Mouse (Mus musculus): ENCODE results near the gene Atn1. TPM values are rescaled to one million over a fixed set of nuclear protein-coding genes. Genes with fewer than 3 reads are reported as not detected.
A peak's percentile ranks its signal among the peaks of the same experiment; 100 is the strongest.

Atn1 gene
- polyA plus RNA-seq, 1 experiment from 2014 or later = 1.5 TPM

DNA sequence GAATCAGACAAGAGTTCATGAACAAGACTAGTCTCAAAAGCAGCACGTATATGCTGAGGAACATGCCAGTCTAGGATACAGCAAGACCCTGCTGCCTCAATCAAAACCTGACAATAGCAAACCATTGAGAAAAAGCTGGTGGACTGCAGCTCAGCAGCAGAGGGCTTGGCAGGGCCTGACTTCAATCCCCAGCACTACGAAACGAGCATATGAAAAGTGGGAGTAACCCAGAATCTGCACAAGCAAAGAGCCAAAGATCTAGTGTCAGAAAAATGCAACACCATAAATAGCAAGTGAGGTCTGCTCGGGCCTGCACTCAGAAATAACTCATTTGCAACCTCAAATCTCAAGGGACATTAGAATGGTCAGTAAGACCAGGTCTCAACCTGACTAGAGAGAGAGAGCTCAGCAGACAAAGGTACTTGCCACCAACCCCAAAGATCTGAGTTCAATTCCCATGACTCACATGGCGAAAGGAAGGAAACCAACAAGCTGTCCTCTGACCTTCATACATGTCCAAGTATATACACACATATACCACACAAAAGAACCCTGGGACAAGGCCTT, 50.2 kb downstream of the Atn1 start:
- H3K9me3 ChIP-seq (replicated peaks) = no peaks in the 10 kb centered on the region
- no peak for DNase-seq
- WGBS (ENCODE audit: insufficient replicate concordance) = 79% methylated on average over 5 of the region's 5 CpGs
- no peaks in the 10 kb centered on the region for H3K27me3 ChIP-seq
- H3K4me2 ChIP-seq = no peak overlapping the region
- H3K4me3 ChIP-seq (replicated peaks) = no peak overlapping the region
- no peak for ATAC-seq (ENCODE audit: low read depth)
- no peak overlapping the region for H3K27ac ChIP-seq
- H3K9ac ChIP-seq = no peak overlapping the region
- H3K36me3 ChIP-seq = peaks cover 89% of the 10 kb centered on the region
- peaks cover 31% of the 10 kb centered on the region for H3K4me1 ChIP-seq (replicated peaks)

GRCm38 (mm10) chr6:124704417-124704816, 51.9 kb downstream of the Atn1 start:
- H3K27ac ChIP-seq = no peak overlapping the region
- H3K9ac ChIP-seq = no peak overlapping the region
- peaks cover 27% of the 10 kb centered on the region for H3K4me1 ChIP-seq (replicated peaks)
- no peak overlapping the region for H3K4me2 ChIP-seq
- WGBS (ENCODE audit: insufficient replicate concordance) = 88% methylated on average over 2 of the region's 2 CpGs
- no peak overlapping the region for H3K4me3 ChIP-seq (replicated peaks)
- DNase-seq (no peak), ATAC-seq (ENCODE audit: low read depth) (no peak)
- H3K36me3 ChIP-seq = peaks cover 99% of the 10 kb centered on the region
- no peaks in the 10 kb centered on the region for H3K9me3 ChIP-seq (replicated peaks)
- no peaks in the 10 kb centered on the region for H3K27me3 ChIP-seq

DNA sequence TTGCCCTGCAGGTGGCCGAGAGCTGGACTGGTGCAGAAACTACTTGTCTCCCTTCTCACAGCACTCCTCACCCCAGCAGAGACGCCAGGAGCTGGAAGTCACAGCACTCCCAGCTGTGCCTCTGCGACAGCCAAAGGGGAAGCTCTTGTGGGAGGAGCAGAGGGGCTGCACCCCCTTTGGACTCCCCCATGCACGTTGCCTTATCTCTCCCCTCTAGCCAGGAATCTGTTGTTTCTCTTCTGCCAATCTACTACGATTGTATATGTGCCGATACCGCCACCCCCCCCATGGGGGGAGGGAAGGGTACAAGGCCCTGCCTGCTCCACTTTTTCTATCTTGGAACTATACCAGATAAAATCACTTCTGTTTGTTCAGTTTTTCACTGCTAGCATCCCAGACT, 52.5 kb downstream of the Atn1 start:
- Histone ChIP-seq H3K36me3 (peaks cover 99% of the 10 kb centered on the region), H3K9me3 (replicated peaks) (no peaks in the 10 kb centered on the region), H3K4me2 (no peak overlapping the region), H3K27ac (no peak overlapping the region), H3K9ac (no peak overlapping the region), H3K4me1 (replicated peaks) (peaks cover 27% of the 10 kb centered on the region), H3K4me3 (replicated peaks) (no peak overlapping the region), H3K27me3 (no peaks in the 10 kb centered on the region)
- ATAC-seq (ENCODE audit: low read depth) (no peak), DNase-seq (no peak)
- WGBS (ENCODE audit: insufficient replicate concordance) = 50% methylated on average over 7 of the region's 7 CpGs

GRCm38 (mm10) chr6:124702784-124703103, 53.6 kb downstream of the Atn1 start:
- WGBS (ENCODE audit: insufficient replicate concordance) = 54% methylated on average over 3 of the region's 3 CpGs
- Histone ChIP-seq H3K4me2 (no peak overlapping the region), H3K4me1 (replicated peaks) (peaks cover 23% of the 10 kb centered on the region), H3K27me3 (no peaks in the 10 kb centered on the region), H3K9ac (no peak overlapping the region), H3K9me3 (replicated peaks) (no peaks in the 10 kb centered on the region), H3K36me3 (peaks cover 99% of the 10 kb centered on the region), H3K4me3 (replicated peaks) (no peak overlapping the region), H3K27ac (no peak overlapping the region)
- DNase-seq (peak; percentile 56), ATAC-seq (ENCODE audit: low read depth) (peak; percentile 67)

GRCm38 (mm10) chr6:124702102-124702783, 54.1 kb downstream of the Atn1 start:
- no peak overlapping the region for H3K9ac ChIP-seq
- H3K4me3 ChIP-seq (replicated peaks) = no peak overlapping the region
- H3K27ac ChIP-seq = no peak overlapping the region
- no peak overlapping the region for H3K4me2 ChIP-seq
- 79% methylated on average over 17 of the region's 17 CpGs for WGBS (ENCODE audit: insufficient replicate concordance)
- no peaks in the 10 kb centered on the region for H3K9me3 ChIP-seq (replicated peaks)
- DNase-seq (no peak), ATAC-seq (ENCODE audit: low read depth) (0 out of 2 replicates have a peak, but pooled peaks have one; percentile 4)
- H3K36me3 ChIP-seq = peaks cover 97% of the 10 kb centered on the region
- H3K27me3 ChIP-seq = no peaks in the 10 kb centered on the region
- peaks cover 23% of the 10 kb centered on the region for H3K4me1 ChIP-seq (replicated peaks)

GRCm38 (mm10) chr6:124701338-124701737, 55.0 kb downstream of the Atn1 start:
- ATAC-seq (ENCODE audit: low read depth) (no peak), DNase-seq (no peak)
- Histone ChIP-seq H3K36me3 (peaks cover 92% of the 10 kb centered on the region), H3K9me3 (replicated peaks) (no peaks in the 10 kb centered on the region), H3K27ac (no peak overlapping the region), H3K4me2 (no peak overlapping the region), H3K4me1 (replicated peaks) (peaks cover 23% of the 10 kb centered on the region), H3K27me3 (no peaks in the 10 kb centered on the region), H3K9ac (no peak overlapping the region), H3K4me3 (replicated peaks) (no peak overlapping the region)
- 84% methylated on average over 8 of the region's 8 CpGs for WGBS (ENCODE audit: insufficient replicate concordance)

- Histone ChIP-seq H3K4me3 (replicated peaks) (no peak overlapping the region), H3K27me3 (no peaks in the 10 kb centered on the region), H3K9ac (no peak overlapping the region), H3K9me3 (replicated peaks) (no peaks in the 10 kb centered on the region), H3K4me2 (no peak overlapping the region), H3K36me3 (peaks cover 88% of the 10 kb centered on the region), H3K27ac (peak overlapping the region; percentile 43; the same call in 1 of the 2 replicates), H3K4me1 (replicated peaks) (peaks cover 23% of the 10 kb centered on the region)
- WGBS (ENCODE audit: insufficient replicate concordance) = 70% methylated on average over 11 of the region's 11 CpGs
- peak; percentile 26; the same call in 1 of the 2 replicates for ATAC-seq (ENCODE audit: low read depth)
- DNase-seq = no peak
These were observed 56.2 kb downstream of the Atn1 start for GRCm38 (mm10) chr6:124699962-124700610.

DNA sequence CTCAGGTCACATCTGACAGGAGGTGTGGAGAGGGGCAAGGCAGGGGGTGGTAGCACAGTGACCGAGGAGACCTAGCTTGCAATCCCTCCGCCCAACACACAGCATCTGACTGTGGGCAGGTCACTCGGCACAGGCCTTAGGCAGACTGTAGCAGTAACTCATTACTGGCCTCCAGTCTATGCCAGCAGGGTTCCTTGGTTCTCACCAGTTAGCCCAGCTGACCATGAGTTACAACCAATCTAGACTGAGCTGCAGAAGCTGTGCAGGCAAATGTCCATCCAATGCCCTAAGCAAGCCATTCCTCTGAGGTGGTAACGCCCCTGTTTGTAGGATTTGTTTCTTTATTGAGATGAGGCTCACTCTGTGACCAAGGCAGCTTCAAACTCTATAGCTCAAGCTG, 57.0 kb downstream of the Atn1 start:
- Histone ChIP-seq H3K4me3 (replicated peaks) (no peak overlapping the region), H3K27me3 (no peaks in the 10 kb centered on the region), H3K9me3 (replicated peaks) (no peaks in the 10 kb centered on the region), H3K27ac (no peak overlapping the region), H3K4me1 (replicated peaks) (peaks cover 29% of the 10 kb centered on the region), H3K36me3 (peaks cover 81% of the 10 kb centered on the region), H3K4me2 (no peak overlapping the region), H3K9ac (no peak overlapping the region)
- 88% methylated on average over 4 of the region's 4 CpGs for WGBS (ENCODE audit: insufficient replicate concordance)
- ATAC-seq (ENCODE audit: low read depth) (no peak), DNase-seq (no peak)

GRCm38 (mm10) chr6:124698751-124699150, 57.6 kb downstream of the Atn1 start:
- DNase-seq = no peak
- Histone ChIP-seq H3K27me3 (no peaks in the 10 kb centered on the region), H3K27ac (no peak overlapping the region), H3K4me3 (replicated peaks) (no peak overlapping the region), H3K4me1 (replicated peaks) (peaks cover 35% of the 10 kb centered on the region), H3K36me3 (peaks cover 77% of the 10 kb centered on the region), H3K9me3 (replicated peaks) (no peaks in the 10 kb centered on the region), H3K9ac (no peak overlapping the region), H3K4me2 (no peak overlapping the region)
- 81% methylated on average over 6 of the region's 6 CpGs for WGBS (ENCODE audit: insufficient replicate concordance)
- ATAC-seq (ENCODE audit: low read depth) = no peak

- Histone ChIP-seq H3K27me3 (no peaks in the 10 kb centered on the region), H3K4me1 (replicated peaks) (peaks cover 53% of the 10 kb centered on the region), H3K9me3 (replicated peaks) (no peaks in the 10 kb centered on the region), H3K9ac (no peak overlapping the region), H3K4me3 (replicated peaks) (no peak overlapping the region), H3K27ac (no peak overlapping the region), H3K4me2 (no peak overlapping the region), H3K36me3 (peaks cover 59% of the 10 kb centered on the region)
- ATAC-seq (ENCODE audit: low read depth) (no peak), DNase-seq (no peak)
- WGBS (ENCODE audit: insufficient replicate concordance) = 88% methylated on average over 7 of the region's 7 CpGs
These were observed 59.7 kb downstream of the Atn1 start for GRCm38 (mm10) chr6:124696441-124697150.

DNA sequence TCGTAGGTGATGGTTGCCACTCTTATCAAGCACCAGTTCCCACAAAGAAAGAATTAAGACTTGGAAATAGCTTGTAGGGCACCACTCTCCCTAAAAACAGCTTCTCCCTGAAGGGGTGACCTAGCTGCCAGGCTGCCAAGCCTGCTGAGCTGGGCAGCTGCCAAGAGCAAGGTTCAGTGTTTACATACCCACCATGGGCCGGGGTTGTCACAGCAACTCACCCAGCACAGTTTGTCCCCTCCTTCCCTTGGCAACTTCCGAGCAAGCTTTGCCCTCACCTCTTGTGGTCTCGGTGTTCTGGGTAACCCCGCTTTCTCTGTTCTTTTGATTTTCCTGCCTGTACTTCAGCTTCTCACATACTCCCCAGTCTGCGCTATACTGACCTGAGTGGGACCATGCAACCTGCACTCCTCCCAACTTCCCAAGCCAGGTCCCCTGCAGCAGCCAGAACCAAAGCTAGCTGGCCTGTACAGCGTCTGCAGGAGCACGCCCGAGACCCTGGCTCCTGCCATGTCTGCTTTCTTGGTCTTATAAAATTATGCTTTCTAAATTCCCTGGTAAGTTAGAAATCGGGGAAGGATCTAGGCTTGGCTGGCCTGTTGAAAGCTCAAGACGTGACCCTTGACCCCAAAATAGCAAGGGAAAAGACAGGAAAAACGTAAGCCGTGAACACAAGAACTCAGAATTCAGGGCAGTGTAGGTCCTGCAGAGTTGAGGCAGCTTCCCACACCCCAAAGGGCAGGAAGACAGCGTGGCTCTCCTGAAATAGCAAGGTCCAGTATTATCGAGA, 62.0 kb downstream of the Atn1 start:
- ATAC-seq (ENCODE audit: low read depth) (no peak), DNase-seq (no peak)
- Histone ChIP-seq H3K27ac (no peak overlapping the region), H3K4me2 (no peak overlapping the region), H3K9ac (no peak overlapping the region), H3K4me3 (replicated peaks) (no peak overlapping the region), H3K27me3 (no peaks in the 10 kb centered on the region), H3K9me3 (replicated peaks) (no peaks in the 10 kb centered on the region), H3K36me3 (peaks cover 36% of the 10 kb centered on the region), H3K4me1 (replicated peaks) (peaks cover 46% of the 10 kb centered on the region)
- WGBS (ENCODE audit: insufficient replicate concordance) = 84% methylated on average over 15 of the region's 15 CpGs
